Mouse (Mus musculus) urinary bladder, postnatal 36 days (tissue): Measurements from ENCODE around the gene Pknox1.
"Not testable (repeated sequence)": the region's sequence is repeated elsewhere in the genome, so short reads cannot be mapped to it uniquely, and the experiment has no call there.

Source experiments
- DNase-seq, 2 experiments: peaks; one replicate each; pipeline ENCODE4 v3.0.0; 2022; ENCODE audit warnings: low spot score in 2 of 2, mixed read lengths in 1 of 2

Pknox1 gene

DNA sequence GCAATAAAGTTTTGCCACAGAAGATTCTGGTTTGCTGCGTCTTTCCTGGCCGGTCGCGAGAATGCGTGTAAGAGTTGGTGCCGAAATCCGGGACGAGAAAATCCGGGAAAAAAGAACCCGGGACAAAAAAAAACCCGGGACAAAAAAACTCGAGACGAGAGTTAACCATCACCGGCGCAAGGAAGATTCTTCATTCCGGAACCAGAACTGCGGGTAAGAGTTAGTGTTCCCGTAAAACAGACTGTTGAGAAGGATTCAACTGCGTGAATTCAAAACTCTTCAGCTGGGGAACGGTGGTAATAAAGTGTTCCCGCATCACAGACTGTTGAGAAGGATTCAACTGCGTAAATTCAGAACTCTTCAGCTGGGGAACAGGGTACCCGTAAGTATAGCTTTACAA is 11.9 kb upstream of the Pknox1 start:
- DNase-seq: not testable (repeated sequence)

DNA sequence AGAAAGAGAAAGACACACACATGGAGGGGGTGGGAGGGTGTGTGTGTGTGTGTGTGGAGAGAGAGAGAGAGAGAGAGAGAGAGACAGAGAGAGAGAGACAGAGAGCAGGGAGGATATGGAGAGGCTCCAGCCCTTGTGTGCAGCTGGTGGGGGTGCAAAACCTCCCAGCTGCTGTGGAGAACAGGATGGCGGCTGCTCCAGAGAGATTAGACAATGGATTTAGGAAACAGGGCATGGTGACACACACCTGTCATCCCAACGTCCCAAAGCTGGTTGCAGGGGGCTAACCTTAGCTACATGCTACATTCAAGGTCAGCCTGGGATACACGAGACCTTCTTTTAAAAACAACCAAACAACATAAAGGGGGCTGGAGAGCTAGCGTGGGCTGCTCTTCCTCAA is 8.3 kb upstream of the Pknox1 start:
- DNase-seq: no peak

DNA sequence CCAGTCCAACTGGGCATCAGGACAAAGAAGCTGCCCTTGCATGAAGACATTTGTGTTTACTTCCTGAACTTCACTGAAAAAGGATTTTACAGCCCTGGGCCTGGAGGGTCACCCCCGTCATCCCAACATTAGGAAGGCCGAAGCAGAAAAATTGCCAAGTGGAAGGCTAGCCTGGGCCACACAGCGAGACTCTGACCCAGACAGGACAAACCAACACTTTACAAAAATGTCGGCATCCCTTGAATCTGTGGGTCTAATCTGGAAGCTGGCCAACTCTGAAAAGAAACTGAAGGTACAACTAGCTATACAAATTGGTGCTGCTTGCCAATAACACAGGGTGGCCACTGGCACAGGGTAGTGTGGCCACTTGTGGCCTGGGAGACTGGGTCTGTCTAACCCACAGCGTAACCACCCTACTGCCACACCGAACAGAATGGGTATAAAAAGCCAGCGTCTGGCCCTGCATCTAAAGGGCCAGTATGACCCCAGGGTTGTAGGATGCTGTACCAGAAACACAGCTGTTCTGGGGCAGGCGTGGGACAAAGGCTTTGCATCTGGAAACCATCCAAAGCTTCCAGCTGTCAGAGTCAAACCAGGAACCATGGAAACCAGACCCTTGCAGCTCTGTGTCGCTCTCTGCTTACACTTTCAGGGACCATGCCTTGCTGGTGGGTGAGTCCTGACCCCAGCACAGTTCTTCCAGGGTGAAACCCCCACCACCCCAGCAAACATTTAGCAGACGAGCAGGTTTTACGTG is 7.2 kb upstream of the Pknox1 start:
- DNase-seq: no peak

DNA sequence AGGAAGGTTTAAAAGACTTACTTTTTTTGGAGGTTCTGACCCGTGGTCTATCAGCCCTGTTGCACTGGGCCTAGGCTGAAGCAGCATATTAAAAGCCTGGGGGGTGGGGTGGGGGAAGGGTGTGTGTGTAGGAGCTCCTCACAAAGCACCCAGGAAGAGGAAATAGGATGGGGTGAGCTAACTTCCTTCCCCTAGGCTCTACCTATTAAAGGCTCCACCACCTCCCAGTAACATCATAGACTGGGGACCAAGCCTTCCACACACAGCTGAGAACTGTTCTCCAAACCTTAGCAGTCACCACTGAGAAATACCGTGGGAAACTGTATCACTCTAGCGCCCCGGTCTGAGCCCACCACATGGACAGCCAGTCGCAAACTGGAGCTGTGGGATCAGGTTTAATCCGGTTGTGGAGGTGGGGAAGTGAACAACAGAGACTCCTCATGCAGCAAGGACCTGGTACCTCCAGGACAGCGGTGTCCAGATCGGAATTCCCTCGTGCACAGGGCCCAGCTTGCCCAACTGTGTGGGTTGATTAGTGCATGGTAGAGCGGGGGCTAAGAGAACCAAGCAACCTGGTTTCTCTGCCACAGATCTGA is 6.5 kb upstream of the Pknox1 start:
- no peak for DNase-seq

DNA sequence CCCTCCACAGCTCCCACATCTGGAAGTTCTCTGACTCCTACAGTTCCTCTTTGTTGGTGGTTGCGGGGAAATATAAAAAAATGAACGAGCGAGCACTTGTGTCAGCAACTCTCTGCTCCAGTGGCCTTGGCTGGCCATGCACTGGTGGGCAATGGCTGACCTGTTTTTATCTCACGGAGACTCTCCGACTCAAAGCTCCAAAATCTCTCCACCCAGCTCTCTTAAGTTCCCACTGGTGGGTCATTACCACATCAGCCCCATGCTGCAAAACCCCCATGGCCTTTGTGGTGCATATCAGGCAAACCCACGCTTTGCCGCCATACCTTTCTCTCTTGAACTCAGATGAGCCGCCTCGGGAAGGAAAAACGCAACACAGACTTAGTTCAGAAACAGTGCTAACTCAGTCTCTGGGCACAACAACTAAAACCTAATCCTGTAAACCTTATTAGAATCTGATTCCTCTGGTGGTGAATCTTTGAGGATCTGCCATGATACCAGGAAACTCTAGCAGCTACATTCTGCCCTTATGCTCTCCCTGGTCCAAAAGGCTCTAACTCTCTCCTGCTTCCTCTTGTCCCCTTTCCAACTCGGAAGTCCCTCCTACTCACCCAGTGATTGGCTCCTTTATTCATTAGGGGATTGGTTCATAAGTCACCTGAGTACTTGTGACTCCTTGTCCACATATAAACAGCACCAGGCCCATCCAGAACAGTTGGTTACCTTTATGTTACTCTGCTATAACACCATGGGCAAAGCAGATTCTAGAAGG is 5.3 kb upstream of the Pknox1 start:
- DNase-seq: no peak

DNA sequence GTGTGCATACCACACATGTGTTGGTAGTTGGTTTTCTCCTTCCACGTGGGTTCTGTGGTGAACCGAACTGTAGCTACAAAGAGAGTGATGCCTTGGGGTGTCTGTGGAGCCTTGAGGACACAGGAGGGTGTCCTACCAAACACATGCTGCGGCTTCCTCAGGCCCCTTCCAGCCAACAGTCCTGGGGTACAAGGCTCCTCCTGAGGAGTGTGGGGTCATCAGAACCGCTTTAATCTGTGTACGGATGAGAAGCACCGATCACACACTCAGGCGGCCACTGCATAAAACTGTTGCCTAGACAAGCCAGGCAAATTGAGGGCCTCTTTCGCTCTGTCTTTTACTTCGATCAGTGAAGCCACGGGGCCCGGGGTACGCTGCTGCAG is 911 bp upstream of the Pknox1 start:
- DNase-seq: peak; percentile 26 to 27

DNA sequence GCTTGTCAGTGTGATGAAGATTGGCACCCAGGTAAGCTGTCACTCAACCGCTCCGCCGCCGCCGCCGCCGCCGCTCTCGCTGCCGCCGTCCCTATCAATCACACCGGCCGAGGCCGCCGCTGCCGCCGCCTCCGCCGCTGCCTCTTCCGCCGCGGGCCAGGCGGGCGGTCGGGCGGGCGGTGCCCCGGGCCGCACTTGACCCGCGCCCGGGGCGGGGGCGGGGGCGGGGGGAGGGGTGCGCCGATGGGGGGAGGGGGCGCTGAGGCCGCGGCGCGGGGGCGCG is 265 bp downstream of the Pknox1 start:
- DNase-seq: no peak

DNA sequence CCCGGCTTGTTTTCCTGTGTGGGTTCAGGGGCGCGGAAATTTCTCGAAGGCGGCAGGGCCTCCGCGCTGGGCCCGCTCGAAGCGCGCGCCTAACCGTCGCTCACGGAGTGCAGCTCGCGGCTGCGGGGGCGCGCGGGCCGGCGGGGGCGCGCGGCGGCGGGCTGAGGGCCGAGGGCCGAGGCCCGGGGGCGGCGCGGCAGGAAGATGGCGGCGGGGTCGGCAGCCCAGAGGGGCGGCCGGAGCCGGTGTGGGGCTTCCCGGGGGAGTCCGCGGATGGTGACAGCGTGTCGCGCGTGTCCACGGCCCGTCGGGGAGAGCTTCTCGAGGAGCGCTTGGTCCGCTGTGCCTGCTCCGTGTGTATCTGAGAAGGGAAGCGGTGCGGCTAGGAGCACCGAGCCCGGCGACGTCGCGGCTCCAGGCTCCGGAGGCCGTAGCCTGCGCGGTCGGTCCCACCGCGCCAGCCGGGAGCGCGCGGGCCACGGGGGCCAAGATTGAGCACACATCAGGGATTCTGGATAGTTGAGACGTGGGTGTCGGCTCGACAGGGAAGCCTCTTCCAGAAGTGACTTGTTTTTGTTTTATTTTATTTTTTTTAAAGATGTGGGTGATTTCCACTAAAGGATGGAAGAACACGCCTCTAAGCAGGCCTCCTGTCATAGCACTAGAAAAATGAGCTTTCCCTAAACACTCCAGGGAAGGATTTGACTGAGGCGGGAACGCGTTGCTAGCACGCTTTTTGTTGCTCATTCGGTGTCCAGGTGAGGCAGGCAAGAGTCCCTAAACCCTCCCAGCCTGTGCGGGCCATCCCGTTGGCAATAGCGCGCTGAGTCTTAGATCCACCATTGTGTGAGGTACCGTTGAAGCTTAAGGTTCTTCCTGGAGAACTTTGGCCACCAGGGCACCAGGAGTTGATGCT is 865 bp downstream of the Pknox1 start:
- peak; percentile 40 to 41 for DNase-seq

DNA sequence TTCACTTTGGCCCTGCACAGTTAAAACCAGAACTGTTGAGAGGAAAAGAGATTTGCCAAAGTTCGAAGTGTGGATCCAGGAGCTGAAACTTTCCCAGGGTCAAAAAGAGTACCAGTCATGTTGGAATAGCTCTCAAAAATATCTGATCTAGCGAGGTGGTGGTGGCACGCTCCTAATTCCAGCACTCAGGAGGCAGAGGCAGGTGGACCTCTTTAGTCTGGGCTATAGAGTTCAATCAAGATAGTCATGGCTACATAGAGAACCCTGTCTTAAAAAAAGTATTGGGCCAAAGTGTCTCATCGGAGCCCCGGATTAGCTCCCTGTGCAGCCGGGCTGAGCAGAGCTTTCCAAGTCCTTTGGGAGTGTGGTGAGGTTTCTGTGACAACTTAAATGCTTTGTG is 1.7 kb downstream of the Pknox1 start:
- DNase-seq: no peak

DNA sequence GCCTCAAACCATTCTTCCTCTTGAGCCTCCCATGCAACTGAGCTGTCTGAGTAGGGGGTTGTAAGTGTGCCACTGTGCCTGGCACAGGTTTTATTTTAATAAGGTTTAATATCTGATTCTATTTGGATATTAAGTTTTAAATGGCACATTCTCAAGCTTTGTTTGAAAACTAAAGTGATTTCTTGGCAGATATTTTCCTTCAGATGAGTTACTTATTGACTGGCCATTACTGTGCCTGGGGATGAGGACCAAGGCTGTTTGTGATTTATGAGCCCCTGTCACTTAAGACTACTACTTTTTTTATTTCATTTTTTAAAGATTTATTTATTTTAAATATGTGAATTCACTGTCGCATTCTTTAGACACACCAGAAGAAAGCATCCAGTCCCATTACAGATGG is 5.2 kb downstream of the Pknox1 start:
- no peak for DNase-seq

DNA sequence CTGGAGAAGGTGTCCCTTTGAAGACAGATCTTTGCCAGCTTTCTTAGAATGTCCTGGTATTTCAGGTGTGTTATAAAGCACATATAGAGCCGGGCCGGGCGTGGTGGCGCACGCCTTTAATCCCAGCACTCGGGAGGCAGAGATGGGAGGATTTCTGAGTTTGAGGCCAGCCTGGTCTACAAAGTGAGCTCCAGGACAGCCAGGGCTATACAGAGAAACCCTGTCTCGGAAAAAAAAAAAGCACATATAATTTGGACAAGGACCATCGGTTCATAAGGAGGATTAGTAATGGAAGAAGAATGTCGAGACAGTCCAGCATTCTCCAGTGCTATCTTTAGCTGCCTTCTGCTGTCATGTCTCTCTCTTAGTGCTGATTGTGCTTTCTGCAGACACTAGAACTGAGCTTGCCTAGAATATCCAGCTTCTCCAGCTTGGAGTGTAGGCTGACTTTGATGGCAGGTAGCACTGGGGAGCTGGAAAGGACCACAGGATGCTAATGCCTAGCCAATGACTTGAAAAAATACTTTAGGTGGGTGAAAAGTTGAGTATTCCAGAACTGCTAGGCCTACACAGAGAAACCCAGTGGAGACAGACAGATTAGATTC is 5.9 kb downstream of the Pknox1 start:
- DNase-seq: no peak

DNA sequence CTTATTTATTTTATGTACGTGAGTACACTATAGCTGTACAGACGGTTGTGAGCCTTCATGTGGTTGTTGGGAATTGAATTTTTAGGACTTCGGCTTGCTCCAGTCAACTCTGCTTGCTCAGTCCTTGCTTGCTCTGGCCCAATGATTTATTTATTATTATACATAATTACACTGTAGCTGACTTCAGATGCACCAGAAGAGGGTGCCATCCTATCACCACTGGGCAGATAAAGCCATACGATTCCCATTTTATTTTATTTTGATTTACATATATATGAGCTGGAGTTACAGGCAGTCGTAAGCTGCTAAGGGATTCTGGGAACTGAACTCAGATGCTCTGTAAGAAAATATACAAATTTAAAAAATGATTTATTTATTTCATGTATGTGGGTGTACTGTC is 7.2 kb downstream of the Pknox1 start:
- no peak for DNase-seq

DNA sequence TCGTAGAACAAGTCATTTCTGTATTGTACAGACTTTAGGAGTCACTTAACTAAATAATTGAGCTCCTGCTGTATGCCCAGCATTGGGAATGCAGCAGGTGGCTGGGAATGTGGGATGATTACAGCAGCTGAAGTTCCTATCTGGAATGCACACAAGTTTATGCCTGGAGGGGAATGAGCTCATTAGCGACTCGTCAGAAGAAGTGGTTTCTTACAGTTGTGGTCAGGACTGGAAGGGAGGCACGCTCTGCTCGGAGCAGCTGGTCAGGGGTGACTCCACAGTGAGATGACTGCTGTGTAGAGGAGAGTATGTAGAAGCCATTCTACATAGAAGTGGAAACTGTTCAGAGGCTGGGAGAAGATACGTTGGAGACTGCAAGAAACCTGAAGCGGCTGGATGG is 10.1 kb downstream of the Pknox1 start:
- DNase-seq: no peak

DNA sequence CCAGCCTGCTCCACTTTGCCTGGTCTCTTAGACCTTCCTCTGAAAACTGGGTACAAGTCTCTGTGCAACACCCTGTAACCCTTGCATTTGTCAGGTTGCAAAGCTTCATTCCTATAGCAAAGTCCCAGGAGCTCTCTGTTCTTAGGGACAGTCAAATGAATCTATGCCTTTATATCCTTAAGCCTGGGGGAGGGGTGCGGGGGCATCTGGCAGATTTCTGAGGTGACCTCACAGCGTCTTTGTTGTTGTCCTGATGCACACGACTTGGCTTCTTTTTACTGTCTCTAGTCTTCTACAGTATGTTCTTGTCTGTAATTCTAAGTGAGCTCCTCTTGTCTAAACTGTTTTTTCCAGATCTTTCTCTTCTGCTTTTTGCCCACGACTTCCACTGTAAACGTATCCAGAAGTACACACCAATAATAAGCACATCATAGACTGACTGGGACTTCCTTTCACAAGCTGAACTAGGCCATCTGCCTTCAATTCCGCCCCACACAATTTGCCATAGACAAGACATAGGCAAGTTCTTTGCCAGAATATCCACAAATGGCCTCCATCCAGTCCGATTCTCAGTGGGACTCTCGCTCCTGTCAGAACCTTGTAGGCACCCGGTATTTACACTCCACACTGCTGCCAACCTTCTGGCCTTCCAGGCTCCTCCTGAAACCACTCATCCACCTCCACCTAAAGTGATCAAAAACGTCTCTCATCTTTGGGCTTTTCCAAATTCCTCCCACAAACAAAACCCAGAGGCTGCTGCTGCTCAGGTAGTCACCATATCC is 12.1 kb downstream of the Pknox1 start:
- no peak for DNase-seq

DNA sequence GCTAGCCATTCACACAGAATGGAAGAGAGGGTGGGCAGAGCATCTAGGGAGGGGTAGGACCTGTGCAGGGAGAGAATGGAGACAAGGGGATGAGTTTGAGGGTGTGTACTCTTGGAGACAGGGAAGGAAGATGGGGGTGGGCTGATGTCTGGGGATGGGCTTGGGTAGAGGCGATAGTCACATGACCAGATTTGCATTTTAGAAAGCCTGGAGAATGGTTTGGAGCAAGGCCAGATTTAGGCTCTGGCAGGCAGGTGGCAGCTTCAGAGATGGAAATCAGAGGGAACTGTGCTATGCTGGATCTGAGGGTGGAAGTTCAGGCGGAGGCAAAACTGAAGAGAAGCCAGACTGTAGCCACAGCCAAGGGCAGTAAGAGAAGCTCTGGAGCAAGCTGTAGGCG is 15.8 kb downstream of the Pknox1 start:
- DNase-seq: no peak

DNA sequence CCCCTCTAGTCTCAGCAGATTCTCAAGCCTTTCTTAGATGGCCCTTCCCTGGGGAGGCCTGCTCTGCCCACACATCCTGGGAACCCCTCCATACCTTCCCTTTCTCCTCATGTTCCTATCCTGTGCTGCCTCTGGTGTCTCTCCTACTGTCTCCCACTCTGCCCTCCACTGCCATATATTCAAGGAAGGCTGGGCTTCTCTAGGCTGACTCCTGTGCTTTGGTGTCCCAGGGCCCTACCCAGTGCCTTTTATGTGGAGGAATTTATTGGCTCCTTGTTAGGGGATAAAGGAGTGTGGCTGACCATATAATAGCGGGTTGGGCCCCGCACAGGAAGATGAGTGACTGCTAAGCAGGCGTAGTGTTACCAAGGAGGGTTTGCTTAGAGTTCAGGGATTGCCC is 18.7 kb downstream of the Pknox1 start:
- no peak for DNase-seq

DNA sequence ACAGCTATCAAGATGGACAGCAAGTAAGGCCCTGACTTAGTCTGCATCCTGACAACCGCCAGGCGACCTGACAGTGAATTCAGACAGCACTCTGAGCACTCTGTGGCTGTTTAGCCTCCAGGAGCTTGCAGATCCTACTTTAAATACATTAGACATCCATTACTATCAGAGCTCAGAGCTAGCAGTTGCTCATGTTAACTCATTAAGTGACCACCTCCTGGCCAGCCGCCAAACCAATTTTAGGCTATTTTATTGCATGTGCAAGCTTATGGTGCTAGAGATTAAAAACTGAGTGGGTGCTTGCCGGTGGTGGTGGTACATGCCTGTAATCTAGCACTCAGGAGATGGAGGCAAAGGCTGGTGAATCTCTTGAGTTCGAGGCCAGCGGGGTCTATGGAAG is 19.2 kb downstream of the Pknox1 start:
- DNase-seq: no peak

DNA sequence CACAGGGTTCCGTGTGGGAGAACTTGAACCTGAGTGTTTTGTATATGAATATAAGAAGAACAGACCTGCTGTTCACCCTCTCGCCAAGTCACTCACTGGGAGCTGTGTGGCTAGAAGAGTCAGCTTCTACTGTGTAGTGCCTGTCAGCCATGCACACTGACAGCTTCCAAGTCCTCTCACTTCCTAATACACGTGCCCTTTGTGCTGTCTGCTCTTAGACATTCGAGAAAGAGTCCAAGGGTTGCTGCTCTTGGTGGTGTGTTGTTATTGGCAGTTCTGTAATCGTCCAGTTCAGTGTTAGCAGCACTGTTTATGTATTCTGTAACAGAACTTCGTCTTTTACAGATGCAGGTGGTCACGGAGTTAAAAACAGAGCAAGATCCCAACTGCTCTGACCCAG is 23.6 kb downstream of the Pknox1 start:
- no peak for DNase-seq

DNA sequence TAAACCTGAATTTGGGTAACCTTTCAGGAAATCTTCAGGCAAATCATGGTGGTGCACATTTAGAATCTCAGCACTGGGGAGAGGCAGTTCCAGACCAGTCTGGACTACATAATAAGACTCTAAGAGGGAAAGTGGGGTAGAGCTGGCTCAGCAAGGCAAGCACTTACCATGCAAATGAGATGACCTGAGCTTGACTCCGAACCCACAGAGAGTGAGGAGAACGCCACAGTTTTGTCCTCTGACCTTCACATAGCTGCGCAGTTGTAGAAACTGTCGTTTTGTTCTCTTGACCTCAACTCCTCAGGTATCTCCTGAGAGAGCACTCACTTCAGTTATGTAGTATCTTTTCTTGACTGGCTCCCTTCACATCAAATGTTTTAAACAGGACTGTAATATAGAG is 24.2 kb downstream of the Pknox1 start:
- DNase-seq: no peak

DNA sequence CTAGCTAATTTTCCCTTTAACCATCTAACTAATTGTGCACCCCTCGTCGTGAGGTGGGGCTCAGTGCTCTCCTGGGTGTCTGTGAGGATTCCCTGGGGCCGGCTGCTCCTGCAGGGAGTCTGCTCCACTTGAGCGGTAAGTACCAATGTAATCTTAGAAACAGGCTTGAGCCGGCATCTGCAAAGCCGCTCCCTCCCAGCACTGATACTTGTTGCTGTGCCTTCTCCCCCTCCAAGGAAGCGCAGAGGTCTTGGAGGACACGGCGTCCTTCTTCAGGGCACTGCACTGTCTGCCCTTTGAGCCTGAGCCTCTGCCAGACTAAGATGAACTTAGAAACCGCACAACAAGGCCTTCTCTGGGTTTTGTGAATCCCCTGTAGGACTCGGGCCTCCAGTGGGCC is 26.3 kb downstream of the Pknox1 start:
- no peak for DNase-seq

DNA sequence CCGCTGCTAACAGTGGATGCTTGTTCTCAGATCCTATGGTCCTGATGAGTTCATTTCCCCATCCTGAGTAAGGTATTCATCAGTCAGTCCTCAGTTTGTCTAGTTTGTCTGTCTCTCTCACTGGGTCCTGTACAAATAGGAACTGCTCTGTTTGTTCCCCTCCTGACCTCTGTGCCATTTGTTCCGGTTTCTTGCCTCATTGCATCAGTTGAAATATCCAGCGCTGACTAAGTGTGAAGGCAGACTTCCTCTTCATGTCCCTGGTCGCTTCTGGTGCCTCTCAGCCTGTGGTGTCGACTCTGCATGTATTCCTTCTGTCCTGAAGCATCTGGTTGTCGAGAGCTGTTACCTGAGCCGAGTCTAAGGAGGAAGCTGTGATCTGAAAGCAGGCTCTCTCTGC is 30.1 kb downstream of the Pknox1 start:
- DNase-seq: peak in 1 of 2 experiments; percentile 15
